Mouse (Mus musculus): ENCODE data around the gene Vmn1r95. TPM values are rescaled to one million over a fixed set of nuclear protein-coding genes. Genes with fewer than 3 reads are reported as not detected.

The Vmn1r95 gene
- polyA plus RNA-seq (2015; fragmentation: Illumina TruSeq; extraction: RNeasy Lipid Tissue Mini Kit (QIAGEN cat#74804); ENCODE audit: low read depth, low replicate concordance): not detected

GRCm38 (mm10) chr7:20193410-20193809 lies at the start of gene Vmn1r95:
TSS of gene Vmn1r95 (plus strand) at chr7:20193710.

GRCm38 (mm10) chr7:20168277-20168676 lies 25.2 kb upstream of the Vmn1r95 start, which contains the start of gene Vmn1r94:
TSS of gene Vmn1r94 (minus strand) at chr7:20168377.

GRCm38 (mm10) chr7:20205507-20205906 lies 12.0 kb downstream of the Vmn1r95 start, which contains the start of gene Gm6164:
TSS of gene Gm6164 (minus strand) at chr7:20205607.

GRCm38 (mm10) chr7:20233728-20234127 lies 40.2 kb downstream of the Vmn1r95 start, which contains the start of gene Gm4498:
TSS of gene Gm4498 (minus strand) at chr7:20233828.

Other genes starting within 250 kb of the Vmn1r95 start
- gene Igsf23, start 243.0 kb upstream of the Vmn1r95 start, polyA plus RNA-seq (2015; fragmentation: Illumina TruSeq; extraction: RNeasy Lipid Tissue Mini Kit (QIAGEN cat#74804); ENCODE audit: low read depth, low replicate concordance): not detected
- not detected for gene Ceacam20, start 228.3 kb upstream of the Vmn1r95 start, polyA plus RNA-seq (2015; fragmentation: Illumina TruSeq; extraction: RNeasy Lipid Tissue Mini Kit (QIAGEN cat#74804); ENCODE audit: low read depth, low replicate concordance)
- gene Nlrp9b, start 202.2 kb upstream of the Vmn1r95 start, polyA plus RNA-seq (2015; fragmentation: Illumina TruSeq; extraction: RNeasy Lipid Tissue Mini Kit (QIAGEN cat#74804); ENCODE audit: low read depth, low replicate concordance): not detected
- gene Vmn1r91, start 94.0 kb upstream of the Vmn1r95 start, polyA plus RNA-seq (2015; fragmentation: Illumina TruSeq; extraction: RNeasy Lipid Tissue Mini Kit (QIAGEN cat#74804); ENCODE audit: low read depth, low replicate concordance): not detected
- gene Gm16442, start 71.1 kb upstream of the Vmn1r95 start, polyA plus RNA-seq (2015; fragmentation: Illumina TruSeq; extraction: RNeasy Lipid Tissue Mini Kit (QIAGEN cat#74804); ENCODE audit: low read depth, low replicate concordance): not detected
- gene Vmn1r93, start 54.6 kb upstream of the Vmn1r95 start, polyA plus RNA-seq (2015; fragmentation: Illumina TruSeq; extraction: RNeasy Lipid Tissue Mini Kit (QIAGEN cat#74804); ENCODE audit: low read depth, low replicate concordance): not detected
- not detected for gene Vmn1r94, start 25.3 kb upstream of the Vmn1r95 start, polyA plus RNA-seq (2015; fragmentation: Illumina TruSeq; extraction: RNeasy Lipid Tissue Mini Kit (QIAGEN cat#74804); ENCODE audit: low read depth, low replicate concordance)
- gene Gm6164, start 11.9 kb downstream of the Vmn1r95 start, polyA plus RNA-seq (2015; fragmentation: Illumina TruSeq; extraction: RNeasy Lipid Tissue Mini Kit (QIAGEN cat#74804); ENCODE audit: low read depth, low replicate concordance): not detected
- gene Gm4498, start 40.1 kb downstream of the Vmn1r95 start, polyA plus RNA-seq (2015; fragmentation: Illumina TruSeq; extraction: RNeasy Lipid Tissue Mini Kit (QIAGEN cat#74804); ENCODE audit: low read depth, low replicate concordance): not detected
- not detected for gene Gm5890, start 69.1 kb downstream of the Vmn1r95 start, polyA plus RNA-seq (2015; fragmentation: Illumina TruSeq; extraction: RNeasy Lipid Tissue Mini Kit (QIAGEN cat#74804); ENCODE audit: low read depth, low replicate concordance)
- gene Gm4133, start 140.4 kb downstream of the Vmn1r95 start, polyA plus RNA-seq (2015; fragmentation: Illumina TruSeq; extraction: RNeasy Lipid Tissue Mini Kit (QIAGEN cat#74804); ENCODE audit: low read depth, low replicate concordance): not detected
- gene Gm5728, start 181.7 kb downstream of the Vmn1r95 start, polyA plus RNA-seq (2015; fragmentation: Illumina TruSeq; extraction: RNeasy Lipid Tissue Mini Kit (QIAGEN cat#74804); ENCODE audit: low read depth, low replicate concordance): not detected
- not detected for gene Vmn1r100, start 224.2 kb downstream of the Vmn1r95 start, polyA plus RNA-seq (2015; fragmentation: Illumina TruSeq; extraction: RNeasy Lipid Tissue Mini Kit (QIAGEN cat#74804); ENCODE audit: low read depth, low replicate concordance)
- not detected for gene Vmn1r101, start 248.9 kb downstream of the Vmn1r95 start, polyA plus RNA-seq (2015; fragmentation: Illumina TruSeq; extraction: RNeasy Lipid Tissue Mini Kit (QIAGEN cat#74804); ENCODE audit: low read depth, low replicate concordance)

All from brain, adult 10 weeks (tissue).